Comparison of ENCODE assay signal across 8 mouse cellular contexts in genomic region chr13:38342598-38342997, GRCm38 (mm10). TPM values are rescaled to one million over a fixed set of nuclear protein-coding genes. Genes with fewer than 3 reads are reported as not detected.
A peak's percentile ranks its signal among the peaks of the same experiment; 100 is the strongest.
DNase-seq lines count a peak whose midpoint lies in the region; ATAC-seq and TF ChIP-seq lines count a peak whose summit lies in the region.
"Had no signal": no experiment of that assay in that cellular context is flagged by ENCODE, and none has a peak within 500 bp of the region (broad histone marks: within the 10 kb centered on the region; RNA-seq: fewer than 3 reads in every experiment).

No protein-coding gene starts in this region.

- no peak overlapping the region for H3K27ac ChIP-seq in midbrain, embryonic 11.5 days (ENCODE audit: low read depth, low read length)
- no peak overlapping the region for H3K27ac ChIP-seq in midbrain, embryonic 13.5 days
- no peak overlapping the region for H3K27ac ChIP-seq in stomach, postnatal 0 days (replicated peaks)

- peaks cover 15% of the 10 kb centered on the region for H3K4me1 ChIP-seq in midbrain, embryonic 11.5 days (ENCODE audit: control insufficient read depth, insufficient read depth, low read length)
- H3K4me1 ChIP-seq in midbrain, embryonic 13.5 days (replicated peaks), result peaks cover 30% of the 10 kb centered on the region
- H3K4me1 ChIP-seq in lung, adult 2 months (ENCODE audit: control insufficient read depth, insufficient read depth, low read length), result no peaks in the 10 kb centered on the region
- H3K4me1 ChIP-seq in stomach, postnatal 0 days (replicated peaks; ENCODE audit: control insufficient read depth, insufficient read depth), result 0 out of 2 replicates have a peak, but pooled peaks cover 4% of the 10 kb centered on the region

- TF ChIP-seq CTCF in lung, adult 2 months (IDR thresholded peaks at IDR 0.05; ENCODE audit: insufficient read depth, low read length), result peak; percentile 60
- TF ChIP-seq CTCF in stomach, postnatal 0 days (IDR thresholded peaks at IDR 0.05; ENCODE audit: low read depth), result peak; percentile 78

- no peak overlapping the region for H3K9ac ChIP-seq in midbrain, embryonic 11.5 days (ENCODE audit: low read length)
- no peak overlapping the region for H3K9ac ChIP-seq in midbrain, embryonic 13.5 days (replicated peaks)
- no peak overlapping the region for H3K9ac ChIP-seq in stomach, postnatal 0 days (ENCODE audit: low read length)

- intact Hi-C loops in heart, postnatal 14 days (cut with DNase I), result loop anchor here (1.0 to 5.0 kb wide), 4 partner anchors 96 to 275 kb away; no protein-coding TSS in a partner anchor

- peak; percentile 95 for DNase-seq in midbrain, embryonic 11.5 days (ENCODE audit: low spot score, missing footprints)
- DNase-seq in adrenal gland, adult 18-20 months (ENCODE audit: low spot score in 2 of 2), result peak; percentile 48 to 59
- DNase-seq in cerebellum, postnatal 4 days (ENCODE audit: low spot score in 2 of 2), result peak; percentile 34 to 66
- peak; percentile 72 to 81 for DNase-seq in heart, postnatal 14 days
- peak; percentile 66 for DNase-seq in lung, adult 2 months
- peak; percentile 73 for DNase-seq in stomach, postnatal 0 days (ENCODE audit: low spot score)

- WGBS in midbrain, embryonic 11.5 days, result 23% methylated on average over 7 of the region's 7 CpGs
- 32% methylated on average over 7 of the region's 7 CpGs for WGBS in midbrain, embryonic 13.5 days
- 23% methylated on average over 7 of the region's 7 CpGs for WGBS in lung, adult 2 months
- 20% methylated on average over 7 of the region's 7 CpGs for WGBS in stomach, postnatal 0 days

- peaks cover 40% of the 10 kb centered on the region for H3K27me3 ChIP-seq in midbrain, embryonic 11.5 days (ENCODE audit: control insufficient read depth, insufficient read depth, low read length)
- H3K27me3 ChIP-seq in midbrain, embryonic 13.5 days, result peaks cover 47% of the 10 kb centered on the region
- H3K27me3 ChIP-seq in stomach, postnatal 0 days (ENCODE audit: control insufficient read depth, insufficient read depth, low read length), result peaks cover 16% of the 10 kb centered on the region; the same call in 1 of the 2 replicates

- no peak overlapping the region for H3K4me3 ChIP-seq in midbrain, embryonic 11.5 days (ENCODE audit: low read depth, low read length)
- H3K4me3 ChIP-seq in midbrain, embryonic 13.5 days (replicated peaks), result no peak overlapping the region
- no peak overlapping the region for H3K4me3 ChIP-seq in lung, adult 2 months (replicated peaks; ENCODE audit: extremely low read depth, low read depth, low read length)
- no peak overlapping the region for H3K4me3 ChIP-seq in stomach, postnatal 0 days (ENCODE audit: low read depth, low read length)
- H3K4me3 ChIP-seq: megakaryocyte, embryonic 14.5 days had no signal

- no peak for TF ChIP-seq POLR2A in lung, adult 2 months (IDR thresholded peaks at IDR 0.05; ENCODE audit: borderline replicate concordance, extremely low read depth, low read depth, low read length)

- TF ChIP-seq EP300 in stomach, postnatal 0 days (optimal IDR thresholded peaks at IDR 0.05), result no peak

- no peaks in the 10 kb centered on the region for H3K36me3 ChIP-seq in midbrain, embryonic 11.5 days (ENCODE audit: control insufficient read depth, insufficient read depth, low read length)
- H3K36me3 ChIP-seq in midbrain, embryonic 13.5 days, result no peaks in the 10 kb centered on the region
- no peaks in the 10 kb centered on the region for H3K36me3 ChIP-seq in stomach, postnatal 0 days (ENCODE audit: control insufficient read depth, insufficient read depth, low read length)

- H3K4me2 ChIP-seq in midbrain, embryonic 11.5 days, result no peak overlapping the region
- H3K4me2 ChIP-seq in midbrain, embryonic 13.5 days (replicated peaks), result no peak overlapping the region
- H3K4me2 ChIP-seq in stomach, postnatal 0 days (replicated peaks; ENCODE audit: low read depth), result no peak overlapping the region

- ATAC-seq in midbrain, embryonic 11.5 days (ENCODE audit: low FRiP score), result no peak
- no peak for ATAC-seq in midbrain, embryonic 13.5 days
- peak; percentile 47 for ATAC-seq in stomach, postnatal 0 days (ENCODE audit: low FRiP score, low TSS enrichment)

- H3K9me3 ChIP-seq in midbrain, embryonic 11.5 days (ENCODE audit: control insufficient read depth, low read length), result no peaks in the 10 kb centered on the region
- 0 out of 2 replicates have a peak, but pooled peaks cover 3% of the 10 kb centered on the region for H3K9me3 ChIP-seq in midbrain, embryonic 13.5 days
- H3K9me3 ChIP-seq in stomach, postnatal 0 days (ENCODE audit: control insufficient read depth, low read length), result no peaks in the 10 kb centered on the region

RNA-seq across cellular contexts. Expression of gene Bmp6, which starts 2.3 kb away (rescaled TPM):
- 2.6 and 3.0 TPM in 2 replicates for polyA plus RNA-seq in midbrain, embryonic 11.5 days (2014; fragmentation: Nextera tagmentation; extraction: Ambion mirVana)
- polyA plus RNA-seq in midbrain, embryonic 13.5 days (2015; fragmentation: Nextera tagmentation; extraction: Ambion mirVana), result 1.3 and 2.4 TPM in 2 replicates
- total RNA-seq in adrenal gland, adult 18-20 months (2021), result 1 to 10 TPM; 8.9 to 9.5 TPM
- 10 to 100 TPM; 15.8 to 21.5 TPM for total RNA-seq in heart, postnatal 14 days (2021)
- 193 and 202 TPM in 2 replicates for polyA plus RNA-seq in lung, adult 2 months (2012; rRNA removed)
- polyA plus RNA-seq in stomach, postnatal 0 days (2015; fragmentation: Nextera tagmentation; extraction: Ambion mirVana), result 1.6 and 1.7 TPM in 2 replicates

Comparison
In these comparisons a context has a peak if more than half of its experiments do, and no peak if none do; other contexts are left out.
1. RNA of gene Bmp6, which starts 2.3 kb away (polyA plus RNA-seq): 193 to 202 TPM in lung, adult 2 months; 2.6 to 3.0 TPM in midbrain, embryonic 11.5 days, 1.3 to 2.4 TPM in midbrain, embryonic 13.5 days and 1.6 to 1.7 TPM in stomach, postnatal 0 days; every median in the first group is over 10 times any median in the second.
2. Peak in every context shown above with its lines, with median percentiles within 50 percentile points of each other: DNase-seq.